Mouse (Mus musculus) lung, postnatal 4 days (tissue): Measurements from ENCODE around the gene Galt.

Experiments used
- DNase-seq, 2 experiments: peaks; one replicate each; pipeline ENCODE4 v3.0.0; 2021

Gene Galt

DNA sequence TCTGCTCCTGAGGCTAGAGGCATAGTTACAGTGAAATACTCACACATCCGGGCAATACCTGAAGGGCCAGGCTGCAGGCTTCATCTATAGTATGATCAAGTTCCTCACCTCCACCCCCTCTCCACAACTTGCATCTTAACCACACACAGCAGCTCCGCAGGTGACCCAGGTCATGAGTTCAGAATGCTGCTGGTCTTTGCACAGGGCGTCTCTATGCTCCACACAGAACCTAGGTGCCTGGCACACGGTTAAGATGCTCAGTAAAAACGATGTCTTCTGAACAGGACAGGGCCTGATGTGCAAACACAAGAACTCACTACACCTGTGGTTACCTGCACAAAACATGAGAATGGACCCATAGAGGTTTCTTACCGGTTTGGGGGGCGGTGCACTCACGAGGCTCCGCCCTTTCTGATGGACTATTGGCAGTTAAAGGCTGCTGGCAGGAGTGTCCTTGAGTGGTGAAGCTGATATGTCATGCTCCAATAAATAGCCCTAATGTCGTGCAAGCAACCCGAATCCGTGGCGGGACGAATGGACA is at the start of gene Galt:
Gene Galt (plus strand): TSS at position 432 of the 541 bp plus-strand sequence.
- no peak for DNase-seq

DNA sequence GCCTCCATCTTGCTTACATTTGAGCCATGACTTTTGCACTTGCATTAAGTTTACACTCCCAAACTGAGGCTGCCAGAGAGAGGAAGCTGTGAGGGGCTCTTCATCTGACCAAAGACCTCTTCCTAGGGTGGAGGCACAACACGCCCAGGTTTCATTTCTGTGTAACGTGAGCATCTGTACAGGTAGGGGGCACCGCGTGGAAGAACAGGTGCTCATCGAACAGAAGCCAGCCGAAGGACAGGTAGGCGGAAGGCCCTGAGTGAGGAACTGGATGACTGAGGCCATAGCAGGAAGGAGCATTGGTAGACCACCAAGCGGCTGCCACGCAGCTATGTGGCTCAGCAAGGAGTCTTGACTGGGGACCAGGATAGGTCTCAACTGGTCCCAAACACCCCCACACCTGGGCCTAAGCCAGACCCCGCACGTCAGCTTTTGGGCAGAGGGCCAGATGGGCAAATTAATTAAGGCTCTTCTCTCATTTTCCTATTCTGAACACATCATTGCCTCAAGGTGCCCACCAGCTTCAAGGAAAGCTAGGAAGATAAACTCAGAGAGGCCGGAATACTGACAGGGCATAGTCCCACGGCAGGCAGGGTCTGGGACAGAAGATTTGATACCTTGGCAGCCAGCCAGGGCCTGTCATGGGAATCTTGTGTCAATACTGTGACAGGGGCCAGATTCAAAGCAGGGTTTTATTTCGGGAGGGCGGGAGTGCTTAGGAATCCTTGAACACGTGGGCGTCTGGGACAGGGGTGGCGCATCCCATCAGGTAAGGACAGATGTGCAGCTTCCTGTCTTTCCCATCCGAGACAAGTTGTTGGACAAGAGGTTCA is 48.9 kb upstream of the Galt start:
- no peak for DNase-seq

DNA sequence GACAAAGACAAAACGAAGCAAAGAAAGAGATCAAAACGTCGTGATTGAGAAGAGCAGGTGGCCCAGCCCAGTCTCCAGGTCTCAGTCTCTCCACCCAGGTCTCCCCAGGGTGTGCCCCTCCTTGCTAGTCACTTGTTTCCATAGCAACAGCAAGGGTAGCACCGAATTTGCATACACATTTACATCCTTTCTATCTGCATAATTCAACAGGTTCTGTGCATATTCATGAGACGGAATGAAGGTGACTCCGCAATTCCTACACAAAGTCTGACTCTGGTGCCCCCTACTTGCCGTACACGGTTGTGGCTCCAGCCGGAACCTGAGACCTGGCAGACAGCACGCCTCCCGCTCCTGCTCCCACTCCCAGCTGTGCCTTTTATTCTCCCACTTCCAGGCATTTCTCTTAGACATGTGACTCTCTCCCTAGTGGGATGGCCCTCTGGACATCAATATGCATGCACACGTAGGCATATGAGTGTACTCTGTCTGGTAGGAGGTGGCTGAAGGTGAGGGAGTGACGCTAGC is 48.0 kb upstream of the Galt start:
- DNase-seq: peak; percentile 66 to 69

DNA sequence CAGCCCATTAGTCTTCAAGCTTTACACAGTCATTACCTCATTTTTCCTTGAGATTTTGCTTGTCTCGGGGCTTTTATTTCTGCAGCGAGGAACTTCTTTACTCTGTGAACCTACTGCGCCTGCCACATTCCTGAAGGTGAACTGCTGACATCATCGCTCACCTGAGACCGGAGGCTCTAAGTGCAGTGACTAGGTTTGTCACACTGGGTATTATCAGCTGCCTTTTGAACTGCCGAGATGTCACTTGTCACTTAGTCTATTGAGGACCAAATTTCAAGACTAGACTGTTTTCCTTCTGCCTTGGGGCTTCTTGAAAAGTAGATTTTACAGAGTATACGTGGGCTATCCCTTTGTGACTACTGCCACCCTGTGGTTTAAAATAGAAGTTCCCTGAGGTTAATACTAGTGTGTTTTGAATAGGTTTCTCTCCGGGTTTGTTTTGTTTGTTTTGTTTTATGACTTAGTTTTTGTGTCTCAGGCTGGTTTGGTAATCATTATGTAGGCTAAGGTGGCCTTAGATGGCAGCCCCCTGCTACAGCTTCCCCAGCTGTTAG is 46.8 kb upstream of the Galt start:
- peak in 1 of 2 experiments; percentile 42 for DNase-seq

DNA sequence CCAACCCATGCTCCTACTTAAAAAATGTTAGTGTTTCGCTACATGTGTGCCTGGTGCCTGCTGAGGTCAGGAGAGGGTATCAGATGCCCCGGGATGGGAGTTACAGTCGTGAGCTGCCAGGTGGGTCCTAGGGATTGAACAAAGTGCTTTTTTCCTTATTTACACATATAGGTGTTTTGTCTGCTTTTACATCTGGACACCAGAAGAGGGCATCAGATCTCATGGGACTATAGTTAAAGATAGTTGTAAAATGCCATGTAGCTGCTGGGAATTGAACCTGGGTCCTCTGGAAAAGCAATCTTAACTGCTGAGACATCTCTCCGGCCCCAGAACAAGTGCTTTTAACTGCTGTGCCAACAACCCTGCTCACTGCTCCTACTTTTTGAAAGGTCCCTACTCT is 44.8 kb upstream of the Galt start:
- DNase-seq: no peak

DNA sequence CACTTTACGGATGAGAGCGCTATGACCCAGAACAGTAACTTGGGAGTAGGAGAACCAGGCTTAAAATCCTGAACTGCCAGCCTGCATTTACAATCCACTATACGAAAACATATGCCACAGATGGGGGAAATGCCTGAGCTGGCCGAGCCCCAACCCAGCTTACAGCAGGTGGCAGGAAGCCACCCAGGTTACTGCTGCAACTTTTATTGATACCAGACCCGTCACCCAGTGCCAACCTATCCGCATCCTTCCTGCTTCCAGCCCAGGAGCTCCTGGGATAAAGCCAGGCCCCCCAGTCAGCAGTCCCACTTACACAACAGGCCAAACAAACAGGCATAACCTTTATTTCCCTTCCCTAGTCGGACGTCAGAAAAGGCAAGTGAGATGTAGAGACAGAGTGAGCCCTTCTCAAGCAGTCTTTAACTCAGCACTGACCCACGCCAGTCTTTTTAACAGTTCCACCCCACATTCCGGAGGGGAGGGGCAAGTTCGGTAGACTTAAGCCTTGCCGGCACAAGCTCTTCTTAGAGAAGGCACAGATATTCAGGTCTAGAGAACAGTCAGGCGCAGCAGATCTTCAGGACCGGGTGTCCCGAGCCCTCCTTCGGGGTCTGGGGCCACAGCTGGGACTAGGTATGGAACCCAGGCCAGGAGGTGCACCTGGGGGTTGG is 43.2 kb upstream of the Galt start:
- no peak for DNase-seq

DNA sequence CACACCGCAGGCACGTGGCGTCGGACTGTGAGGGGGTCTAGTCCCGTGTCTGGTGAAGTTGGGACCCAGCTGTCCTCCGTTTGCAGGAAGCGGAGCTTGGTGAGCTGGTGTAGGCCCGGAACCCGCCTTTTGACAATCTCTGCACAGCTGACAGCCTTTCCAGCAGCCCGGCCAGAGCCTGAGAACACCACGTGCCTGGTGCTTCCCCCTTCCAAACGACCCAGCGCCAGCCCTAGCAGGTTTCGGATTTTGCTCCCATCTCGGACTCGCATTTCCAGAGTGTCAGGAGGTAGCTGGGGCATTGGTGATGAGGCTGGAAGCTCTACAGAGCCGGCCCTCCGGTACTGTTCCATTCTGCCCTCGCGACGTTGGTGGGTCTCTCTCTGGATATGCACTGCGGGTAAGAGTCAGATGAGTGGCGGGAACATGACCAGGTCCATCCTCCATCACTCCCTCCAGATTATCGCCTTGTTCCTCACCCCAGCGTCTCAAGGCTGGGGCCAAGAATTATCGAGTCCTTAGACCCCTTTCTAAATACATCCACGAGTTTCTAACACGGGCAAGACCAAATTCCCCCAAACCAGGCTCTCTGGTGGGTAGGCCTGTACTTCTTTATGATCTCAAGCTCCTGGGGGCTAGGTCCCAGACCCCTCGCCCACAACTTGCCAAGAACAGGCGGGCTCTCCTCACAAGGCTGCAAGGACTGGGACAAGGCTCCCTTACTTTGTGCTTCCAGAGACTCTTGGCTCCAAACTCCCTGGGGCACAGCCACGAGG is 42.4 kb upstream of the Galt start:
- DNase-seq: no peak

DNA sequence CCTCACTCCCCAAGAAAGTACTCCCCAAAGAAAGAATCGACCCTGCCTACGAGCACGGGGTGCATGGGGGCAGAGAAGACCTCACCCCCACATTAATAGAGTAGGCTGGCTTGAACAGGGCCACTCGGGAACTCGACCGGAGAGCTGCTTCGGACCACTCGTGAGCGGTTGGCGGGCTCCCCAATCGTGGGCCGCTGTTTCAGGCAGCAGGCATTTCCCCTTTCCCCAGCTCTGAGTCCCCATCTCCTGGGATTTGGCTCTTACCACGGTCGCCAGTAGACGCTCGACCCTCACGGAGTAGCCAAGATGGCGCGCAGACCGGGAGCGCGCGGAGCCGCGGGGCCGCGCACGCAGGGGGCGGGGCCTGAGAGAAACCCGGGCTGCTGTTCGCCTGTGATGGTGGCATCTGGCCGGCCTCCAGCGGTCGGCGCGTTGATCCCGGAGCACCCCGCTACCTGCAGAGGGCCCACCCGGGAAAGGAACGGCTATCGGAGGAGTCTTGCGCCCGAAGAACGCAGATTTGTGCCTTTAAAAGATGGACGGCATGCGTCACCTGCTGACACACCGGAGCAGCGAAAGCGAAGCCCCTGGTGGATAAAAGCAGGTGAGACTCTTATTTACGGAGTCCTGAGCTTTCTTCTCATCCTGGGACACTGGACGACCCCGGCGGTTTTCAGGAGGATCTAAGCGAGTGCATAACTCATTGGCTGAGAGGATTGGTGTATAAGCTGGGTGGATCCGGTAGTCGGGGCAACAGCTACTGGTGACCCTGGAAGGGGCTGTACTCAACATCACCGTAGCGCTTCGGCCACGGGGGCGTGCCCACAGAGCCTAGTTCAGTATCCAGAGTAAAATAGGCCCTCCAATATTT is 41.6 kb upstream of the Galt start, which contains the start of gene Rpp25l:
Gene Rpp25l (minus strand): TSS at position 338 of the 871 bp plus-strand sequence.
- peak; percentile 88 to 89 for DNase-seq

DNA sequence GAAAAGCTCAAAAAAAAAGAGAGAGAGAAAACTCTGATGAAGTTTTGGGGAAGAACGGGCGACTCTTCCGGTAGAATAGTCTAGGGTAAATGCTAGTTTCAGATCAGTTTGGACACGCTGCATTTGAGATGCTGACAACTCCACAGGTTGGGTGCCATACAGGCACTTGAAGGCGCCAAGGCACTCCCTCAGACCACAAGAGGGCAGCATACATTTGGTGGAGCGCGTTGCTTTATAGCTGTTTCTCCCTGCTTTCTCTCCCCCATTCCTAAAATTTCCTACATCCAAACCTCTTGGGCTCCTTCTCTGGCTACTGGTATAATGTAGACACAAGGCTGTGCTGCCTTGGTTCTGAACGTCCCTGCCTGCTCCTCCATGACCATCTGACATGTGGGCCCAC is 40.8 kb upstream of the Galt start:
- peak; percentile 64 to 76 for DNase-seq

DNA sequence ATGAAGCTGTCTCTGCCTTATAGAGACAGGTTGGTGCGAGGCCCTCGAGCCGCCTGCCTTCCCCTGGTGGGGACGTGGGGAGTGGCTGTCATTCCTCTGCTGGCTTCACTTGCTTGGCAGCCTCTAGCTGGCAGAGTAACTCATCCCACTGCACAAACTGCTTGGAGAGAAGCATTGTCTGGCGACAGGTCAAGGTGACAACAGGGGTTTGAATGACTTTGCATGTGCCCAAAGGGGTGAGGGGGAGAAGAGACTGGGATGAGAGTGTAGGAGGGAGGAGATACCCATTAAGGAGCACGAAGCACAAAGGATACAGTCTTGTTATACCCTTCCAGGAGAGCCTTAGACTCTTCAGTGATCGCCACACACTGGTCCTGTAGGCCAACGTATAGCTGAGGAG is 39.9 kb upstream of the Galt start:
- no peak for DNase-seq

DNA sequence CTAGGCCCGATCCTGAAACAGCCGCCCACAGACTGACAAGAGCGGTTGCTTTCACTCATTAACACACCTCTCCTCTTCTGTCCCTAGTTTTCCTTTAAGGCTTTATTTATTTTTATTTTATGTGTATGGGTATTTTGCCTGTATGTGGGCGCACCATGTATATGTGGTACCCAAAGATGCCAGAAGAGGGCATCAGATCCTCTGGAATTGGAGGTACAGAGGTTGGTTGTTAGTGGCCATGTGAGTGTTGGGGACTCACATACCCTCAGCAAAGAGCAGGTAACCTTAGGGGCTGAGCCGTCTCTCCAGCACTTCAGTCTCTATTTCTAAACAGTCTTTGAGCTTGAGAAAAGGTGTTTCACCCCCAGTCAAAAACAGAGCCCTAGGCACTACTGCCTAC is 39.4 kb upstream of the Galt start:
- DNase-seq: peak in 1 of 2 experiments; percentile 60

DNA sequence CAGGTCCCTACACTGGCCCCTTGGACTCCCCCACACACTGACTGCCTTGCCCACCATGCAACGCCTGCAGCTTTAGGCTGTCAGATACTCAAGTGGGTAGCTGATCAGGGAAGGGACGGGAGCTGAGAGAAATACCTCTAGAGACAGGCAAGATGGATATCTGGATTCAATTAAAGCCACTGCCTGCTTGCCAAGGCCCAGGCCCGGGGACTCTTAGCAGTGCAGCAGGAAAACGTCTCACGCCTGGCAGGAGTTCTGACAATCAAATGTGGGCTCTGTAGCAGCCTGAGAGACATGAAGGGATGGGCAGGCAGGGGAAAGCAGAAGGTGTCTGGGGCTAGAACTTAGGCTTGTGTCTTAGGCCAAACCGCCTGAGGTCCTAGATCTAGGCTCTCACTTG is 38.2 kb upstream of the Galt start:
- DNase-seq: no peak

DNA sequence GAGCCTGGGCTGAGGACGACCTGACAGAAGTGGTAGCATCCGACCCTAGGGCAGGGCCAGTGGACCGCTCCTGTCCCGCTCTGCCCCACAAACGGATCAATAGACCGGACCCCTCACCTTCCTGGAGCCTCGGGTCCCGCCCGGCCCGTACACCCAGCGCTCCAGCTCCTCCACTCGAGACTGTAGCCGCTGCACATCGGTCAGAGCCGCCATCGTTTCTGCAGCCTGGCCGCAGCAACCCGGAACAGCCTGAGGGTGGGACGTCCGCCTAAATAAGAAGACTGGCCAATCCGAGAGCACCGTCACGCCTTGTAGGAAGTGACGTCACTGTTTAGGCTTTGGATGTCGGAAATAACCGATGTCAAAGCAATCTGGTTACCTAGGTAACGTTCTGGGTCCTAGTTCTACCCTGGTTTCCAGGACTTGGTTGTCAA is 32.1 kb upstream of the Galt start, which contains the start of gene Dctn3:
Gene Dctn3 (minus strand): TSS at position 253 of the 434 bp plus-strand sequence.
- DNase-seq: peak; percentile 90 to 92

DNA sequence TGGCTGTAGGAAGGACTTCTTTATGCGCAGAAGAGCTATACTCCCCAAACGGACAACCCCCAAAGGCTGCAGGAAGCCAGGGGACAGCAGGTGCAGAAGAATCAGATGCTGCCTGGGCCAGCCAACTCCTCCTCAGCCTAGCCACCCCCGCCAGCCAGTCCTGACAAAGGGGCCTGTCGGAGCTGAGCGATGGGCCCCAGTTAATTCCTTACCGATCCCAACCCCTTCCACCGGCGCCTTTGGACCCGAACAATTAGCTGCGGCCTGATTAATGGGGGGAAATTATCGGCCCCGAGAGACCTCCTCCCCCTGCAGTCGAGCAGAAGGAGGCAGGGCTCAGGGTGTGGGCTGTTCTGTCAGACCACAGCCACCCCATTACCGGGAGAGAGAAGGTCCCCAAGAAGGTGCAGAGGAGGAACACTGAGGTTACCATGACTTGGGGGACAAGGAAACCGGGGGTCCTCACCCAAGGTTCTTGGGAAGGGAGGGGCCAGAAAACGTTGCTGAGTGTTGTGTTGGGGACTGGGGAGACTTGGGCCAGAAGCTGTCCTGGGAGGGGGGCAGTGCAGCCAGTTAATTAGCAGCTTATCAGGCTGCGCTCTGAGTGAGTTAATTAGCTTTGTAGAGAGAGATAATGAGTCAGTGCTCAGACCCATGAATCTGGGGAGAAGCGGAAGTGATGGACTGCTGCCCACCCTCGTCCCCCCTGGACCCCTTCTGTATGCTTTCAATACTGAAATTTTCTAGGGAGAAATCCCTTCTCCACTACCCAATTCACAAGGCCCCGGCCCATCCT is 28.0 kb upstream of the Galt start:
- no peak for DNase-seq

DNA sequence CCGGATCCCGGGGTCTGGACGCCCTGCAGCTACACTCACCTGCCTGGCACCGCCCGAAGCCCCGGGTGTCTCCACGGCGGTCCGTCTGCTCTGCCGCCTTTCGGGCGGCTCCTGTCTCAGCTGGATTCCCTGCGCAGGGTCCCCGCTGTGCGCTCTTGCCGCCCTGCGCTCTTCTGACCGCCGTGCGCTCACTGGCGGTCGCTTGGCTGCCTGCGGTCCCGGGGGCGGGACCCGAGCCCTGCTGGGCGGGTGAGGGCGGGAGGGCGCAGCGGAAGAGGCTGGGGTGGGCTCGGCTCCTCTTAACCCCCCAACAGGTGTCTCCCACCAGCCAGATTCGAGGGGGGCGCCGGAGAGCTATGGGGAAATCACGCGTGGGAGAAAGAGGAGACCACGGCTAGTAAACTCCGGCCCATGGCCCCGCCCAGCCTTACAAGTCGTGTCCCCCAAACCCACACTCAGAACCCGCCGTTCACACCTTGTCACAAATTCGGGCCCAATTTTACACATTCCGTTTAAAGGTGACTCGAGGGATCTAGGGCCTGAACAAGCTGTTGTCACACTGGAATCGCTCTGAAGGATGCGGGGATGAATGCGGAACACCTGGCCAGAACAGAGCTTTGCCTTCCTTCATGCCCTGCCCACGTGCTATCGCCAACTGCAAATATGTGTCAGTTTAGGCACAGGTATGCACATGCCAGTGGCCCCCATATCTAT is 23.8 kb upstream of the Galt start, which contains the start of gene Arid3c:
Gene Arid3c (minus strand): TSS at position 91 of the 714 bp plus-strand sequence.
- DNase-seq: no peak

DNA sequence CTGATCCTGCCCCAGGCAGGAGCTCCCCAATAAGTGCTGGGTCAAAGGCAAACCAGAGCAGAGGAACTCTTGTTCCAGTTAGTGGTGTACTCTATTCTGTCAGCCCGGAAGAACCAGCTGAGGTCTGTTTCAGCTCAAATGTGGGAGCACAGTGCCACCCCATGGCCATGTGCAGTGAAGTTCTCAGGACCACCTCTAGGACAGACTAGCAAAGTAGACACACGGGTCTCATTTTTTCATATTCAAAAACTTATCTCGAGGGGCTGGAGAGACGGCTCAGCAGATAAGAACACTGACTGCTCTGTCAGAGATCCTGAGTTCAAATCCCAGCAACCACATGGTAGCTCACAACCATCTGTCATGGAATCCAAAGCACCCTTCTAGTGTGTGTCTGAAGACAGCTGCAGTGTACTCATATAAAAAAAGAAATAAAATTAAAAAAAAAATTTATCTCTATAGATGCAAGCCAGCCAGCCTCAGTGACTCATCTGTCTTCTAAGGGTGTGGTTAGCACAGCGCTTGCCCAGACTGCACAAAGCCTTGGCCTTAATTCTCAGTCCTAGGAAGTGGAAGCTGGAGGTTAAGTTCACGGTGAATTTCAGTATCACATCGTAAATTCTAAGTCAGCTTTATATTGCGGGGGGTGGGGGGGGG is 17.3 kb upstream of the Galt start:
- DNase-seq: peak; percentile 72 to 83

DNA sequence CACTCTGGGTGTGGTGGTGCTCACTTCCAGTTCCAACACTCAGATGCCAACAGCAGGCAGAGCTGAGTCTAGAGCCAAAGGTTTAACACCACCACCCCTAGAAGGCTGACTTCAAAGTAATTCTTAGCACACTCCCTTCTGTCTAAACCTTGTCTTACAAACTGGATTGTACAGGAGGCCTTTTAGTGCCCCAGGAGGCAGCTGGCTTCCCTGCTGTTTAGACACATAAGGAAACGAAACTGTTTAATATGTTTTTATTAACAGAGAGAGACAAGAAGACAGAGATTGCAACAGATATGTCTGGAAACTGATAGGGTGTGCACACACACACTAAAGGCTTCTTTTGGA is 16.8 kb upstream of the Galt start:
- DNase-seq: no peak

DNA sequence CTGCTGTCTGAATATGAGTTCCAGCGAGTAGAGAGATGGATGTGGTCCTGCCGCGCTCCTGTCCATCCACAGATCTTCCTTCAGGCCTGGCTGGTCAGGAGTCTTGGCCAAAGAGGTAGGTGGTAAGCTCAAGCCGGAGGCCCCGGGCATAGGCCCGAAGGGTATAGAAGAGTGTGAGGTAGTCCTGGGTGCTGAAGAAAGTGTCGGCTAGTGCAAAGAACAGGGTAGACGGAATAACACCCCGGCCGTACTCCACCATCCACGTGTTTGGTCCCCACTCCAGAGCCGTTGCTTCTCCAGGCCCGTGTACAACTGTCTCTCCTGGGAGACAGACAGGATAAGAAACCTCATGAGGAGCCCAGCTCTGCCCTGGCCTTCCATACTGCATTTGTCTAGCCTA is 15.8 kb upstream of the Galt start:
- DNase-seq: no peak
